Mouse (Mus musculus) layer of hippocampus, postnatal 10 days (tissue): ENCODE results near the gene Acvr2b. TPM values are rescaled to one million over a fixed set of nuclear protein-coding genes. Genes with fewer than 3 reads are reported as not detected.

ENCODE experiments used
- DNase-seq, 2 experiments: peaks; one replicate each; pipeline ENCODE4 v3.0.0; 2021; ENCODE audit warnings: low spot score in 2 of 2
- total RNA-seq, 2 experiments: library from RNA; stranded (reverse); gene quantifications; 2 replicates each; pipeline ENCODE4 v1.2.3; 2021

Acvr2b gene
- total RNA-seq, 2 experiments from 2014 or later, result 10.2 to 12.6 TPM

DNA sequence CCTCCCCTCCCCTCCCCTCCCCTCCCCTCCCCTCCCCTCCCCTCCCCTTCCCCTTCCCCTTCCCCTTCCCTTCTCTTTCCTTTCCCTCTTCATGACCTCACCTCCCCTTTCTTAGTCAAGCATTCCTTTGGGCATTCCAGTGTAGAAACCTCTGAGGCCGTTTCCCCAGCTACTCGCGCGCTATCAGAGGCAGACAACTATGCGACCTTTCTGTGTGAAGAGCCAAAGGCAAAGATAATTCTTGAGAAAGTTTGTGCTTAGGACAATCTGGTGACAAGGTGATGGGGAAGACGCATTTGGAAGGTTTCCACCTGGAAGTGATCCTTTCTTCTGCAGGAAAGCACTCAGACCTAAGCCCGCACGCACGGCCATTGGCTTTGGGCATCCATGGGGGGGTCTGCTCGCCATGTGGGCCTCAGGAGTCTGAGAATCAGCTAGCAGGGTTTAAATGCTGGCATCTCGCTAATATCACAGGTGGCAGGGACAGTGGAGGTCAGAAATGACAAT, 70.5 kb downstream of the Acvr2b start:
- no peak for DNase-seq

DNA sequence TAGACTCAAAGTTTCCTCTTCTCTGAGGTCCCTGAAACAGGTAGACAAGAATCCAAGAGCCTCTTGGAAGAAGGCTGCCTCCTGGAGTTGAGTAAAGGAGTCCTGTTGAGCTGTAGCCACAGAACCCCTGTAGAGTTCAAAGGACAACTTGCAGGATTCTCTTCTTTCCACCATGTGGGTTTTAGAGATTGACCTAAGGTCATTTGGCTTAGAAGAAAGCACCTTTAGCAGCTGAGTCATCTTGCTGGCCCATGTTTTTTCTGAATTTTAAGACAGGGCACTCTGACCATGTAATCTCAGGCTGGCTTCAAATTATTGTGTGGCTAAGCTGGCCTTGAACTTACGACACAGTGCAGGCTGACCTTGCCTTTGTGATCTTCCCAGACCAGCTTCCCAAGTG, 71.1 kb downstream of the Acvr2b start:
- DNase-seq, result no peak

DNA sequence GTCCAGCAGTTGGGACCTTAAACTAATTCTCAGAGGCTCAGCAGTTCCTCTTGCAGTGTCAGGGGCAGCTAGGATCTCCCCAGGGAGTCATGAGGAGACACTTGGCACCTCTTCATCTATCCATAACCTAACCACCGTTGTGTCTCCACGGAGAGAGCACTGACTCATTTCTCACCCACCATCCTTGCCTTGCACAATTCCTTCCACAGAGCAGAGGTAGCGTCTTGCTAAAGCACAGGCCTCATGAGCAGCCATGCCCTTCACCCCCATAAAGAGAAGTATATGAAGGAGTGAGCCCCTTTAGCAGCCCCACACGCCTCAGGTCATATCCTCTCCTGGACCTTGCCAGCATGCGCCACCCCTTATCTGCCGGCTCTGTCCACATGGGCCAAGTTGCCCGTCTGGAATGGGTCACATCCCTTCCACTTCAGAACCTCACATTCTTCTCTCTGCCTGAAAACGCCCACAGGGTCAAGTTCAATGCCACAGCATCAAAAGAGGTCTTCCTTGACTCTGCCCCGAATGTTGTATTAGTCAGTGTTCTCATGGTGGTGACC, 71.8 kb downstream of the Acvr2b start:
- no peak for DNase-seq

DNA sequence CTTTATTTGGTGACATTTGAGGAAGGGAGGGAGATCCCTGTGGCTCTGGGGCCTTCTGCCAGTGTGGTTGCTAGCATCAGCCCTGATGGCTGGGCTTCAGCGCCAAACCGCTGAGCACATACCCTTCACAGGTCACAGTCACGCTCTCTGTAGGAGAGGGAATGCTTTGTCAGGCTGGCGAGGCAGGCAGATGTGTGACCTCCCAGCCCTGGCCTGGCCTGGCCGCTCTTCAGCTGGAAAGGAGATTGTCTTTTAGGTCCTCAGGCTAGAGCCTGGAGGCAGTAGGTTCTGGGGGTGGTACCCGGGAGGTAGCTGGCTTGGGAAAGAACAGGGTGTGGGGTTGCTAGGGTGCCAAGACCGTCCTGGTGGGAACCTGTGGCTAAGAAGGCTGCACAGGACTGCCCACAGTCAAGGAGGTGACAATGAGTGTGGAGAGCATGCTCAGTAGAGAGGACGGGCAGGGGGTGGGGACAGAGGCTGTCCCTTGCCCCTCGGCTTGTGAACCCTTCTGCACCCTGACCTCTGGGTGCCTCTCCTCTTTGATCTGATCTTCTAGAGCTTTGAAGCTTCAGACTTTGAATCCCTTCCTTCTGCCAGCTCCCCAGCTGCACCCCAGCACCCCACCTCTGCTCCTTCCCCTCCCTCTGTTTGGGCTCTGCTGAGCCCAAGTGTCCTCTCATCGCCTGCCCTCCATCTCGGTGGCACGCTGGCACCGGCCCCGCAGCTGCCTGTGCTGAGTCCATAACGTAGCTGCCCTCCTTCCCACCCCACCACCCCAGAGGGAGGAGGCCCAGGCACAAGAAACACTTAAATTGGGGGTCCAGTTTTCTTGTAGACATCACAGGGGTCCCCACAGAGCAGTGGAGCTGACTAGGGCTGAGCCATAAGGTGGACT, 73.0 kb downstream of the Acvr2b start:
- no peak for DNase-seq

DNA sequence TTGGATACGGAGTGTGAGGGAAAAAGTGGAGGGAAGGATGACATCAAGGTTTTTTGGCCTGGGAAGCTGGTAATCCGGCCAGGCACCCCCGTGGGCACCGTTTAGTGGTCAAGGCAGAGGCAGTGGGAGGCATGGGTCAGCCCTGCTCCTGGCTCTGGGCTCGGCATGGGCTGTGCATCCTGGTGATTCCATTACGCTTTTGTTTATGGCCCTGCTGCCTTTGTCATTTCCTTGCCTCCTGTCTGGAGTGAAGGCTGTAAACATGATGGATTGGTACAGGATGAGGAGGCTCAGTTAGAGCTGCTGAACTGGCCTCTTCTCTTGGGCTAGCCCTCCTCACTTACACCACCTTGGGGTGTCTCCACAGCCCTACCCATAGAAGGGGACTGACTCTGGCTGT, 75.8 kb downstream of the Acvr2b start:
- no peak for DNase-seq

DNA sequence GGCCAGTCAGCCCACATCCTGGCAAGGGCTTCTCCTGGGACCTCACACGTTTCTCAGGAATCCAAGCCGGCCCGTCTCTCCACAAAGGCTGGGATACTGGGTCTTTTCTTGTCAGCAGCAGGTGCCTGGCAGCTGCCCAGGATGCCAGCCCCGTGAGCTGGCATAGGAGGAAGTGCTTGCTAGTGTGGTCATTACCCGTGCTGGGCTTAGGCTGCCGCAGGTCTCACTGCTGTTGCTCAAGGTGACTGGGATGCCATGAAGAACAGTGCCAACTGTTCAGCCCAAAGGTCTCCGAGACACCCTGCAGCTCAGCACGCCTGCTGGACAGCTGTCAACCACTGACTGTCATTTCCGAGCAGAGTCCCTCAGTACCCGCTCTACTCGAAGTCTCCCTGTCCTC, 76.4 kb downstream of the Acvr2b start:
- DNase-seq, result no peak

DNA sequence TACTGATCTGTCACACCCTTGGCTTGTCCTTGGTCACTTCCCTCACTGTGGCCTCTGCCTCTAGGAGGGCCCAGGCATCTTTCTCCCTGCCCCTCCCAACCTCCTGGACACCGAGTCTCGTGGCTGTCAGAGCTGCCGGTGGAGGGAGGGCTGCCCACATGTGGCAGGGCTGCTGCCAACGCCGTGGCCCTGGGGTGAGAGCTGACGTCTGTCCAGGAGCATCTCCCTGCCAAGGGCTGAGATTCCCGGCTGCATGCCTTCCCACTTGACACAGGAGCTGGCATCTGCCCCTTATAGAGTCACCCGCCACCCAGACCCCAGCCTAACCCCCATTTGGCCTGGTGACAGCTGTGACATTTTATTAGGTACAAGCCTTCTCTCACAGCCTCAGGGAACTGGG, 77.4 kb downstream of the Acvr2b start:
- peak in 1 of 2 experiments; percentile 30 for DNase-seq

DNA sequence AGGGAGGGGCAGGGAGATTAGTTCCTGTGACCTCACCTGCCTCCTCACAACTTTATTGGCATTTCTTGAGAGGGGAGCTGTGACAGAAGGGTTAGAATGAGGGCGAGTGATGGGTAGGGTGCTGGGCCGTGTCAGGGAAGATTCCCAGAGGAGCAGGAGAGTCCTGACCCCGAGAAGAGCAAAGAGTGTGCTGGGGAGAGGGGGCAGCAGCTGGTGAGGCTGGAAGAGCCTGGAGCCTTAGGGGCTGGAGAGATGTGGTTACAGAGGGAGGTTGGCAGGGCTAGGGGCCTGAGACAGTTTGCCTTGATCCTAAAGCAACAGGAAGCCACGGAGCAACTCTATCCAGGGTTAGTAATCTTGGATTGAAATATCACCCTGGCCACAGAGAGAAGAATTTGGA, 79.7 kb downstream of the Acvr2b start:
- DNase-seq, result no peak

DNA sequence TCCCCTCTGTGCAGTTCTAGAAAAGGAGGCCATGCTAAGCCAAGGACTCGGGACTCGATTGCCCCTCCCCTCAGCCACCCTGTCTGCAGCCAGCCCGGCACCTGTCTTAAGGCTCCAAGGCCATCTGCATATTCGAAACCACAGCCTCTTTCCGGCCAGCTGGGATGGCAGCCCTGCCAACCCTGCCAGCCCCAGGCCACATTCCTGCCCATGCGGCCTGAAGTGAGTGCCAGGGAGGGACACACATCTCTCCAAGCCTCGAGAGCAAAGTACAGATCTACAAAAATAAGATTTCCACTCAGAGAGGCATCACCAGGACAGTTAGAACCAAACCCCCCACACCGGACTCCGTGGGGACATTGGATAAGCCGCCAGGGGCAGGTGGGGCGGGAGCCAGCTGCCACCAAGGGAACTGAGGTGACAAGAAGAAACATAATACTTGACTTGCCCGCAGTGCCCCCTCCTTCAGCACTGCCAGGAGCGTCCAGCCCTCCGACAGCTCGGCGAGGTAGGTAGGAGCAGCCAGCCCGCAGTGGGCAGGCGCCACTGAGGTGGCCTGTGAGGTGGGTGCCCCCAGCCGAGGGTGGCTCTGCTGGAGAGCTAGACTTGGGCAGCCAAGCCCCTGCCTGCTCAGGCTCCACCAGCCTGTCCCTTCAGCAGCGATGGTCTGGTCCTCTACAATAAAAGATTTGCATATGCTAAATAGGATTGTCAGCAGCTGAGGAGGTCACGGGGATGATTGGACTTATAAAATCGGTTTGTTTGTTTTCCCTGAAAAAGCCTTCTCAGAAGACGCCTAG, 81.8 kb downstream of the Acvr2b start:
- no peak for DNase-seq

DNA sequence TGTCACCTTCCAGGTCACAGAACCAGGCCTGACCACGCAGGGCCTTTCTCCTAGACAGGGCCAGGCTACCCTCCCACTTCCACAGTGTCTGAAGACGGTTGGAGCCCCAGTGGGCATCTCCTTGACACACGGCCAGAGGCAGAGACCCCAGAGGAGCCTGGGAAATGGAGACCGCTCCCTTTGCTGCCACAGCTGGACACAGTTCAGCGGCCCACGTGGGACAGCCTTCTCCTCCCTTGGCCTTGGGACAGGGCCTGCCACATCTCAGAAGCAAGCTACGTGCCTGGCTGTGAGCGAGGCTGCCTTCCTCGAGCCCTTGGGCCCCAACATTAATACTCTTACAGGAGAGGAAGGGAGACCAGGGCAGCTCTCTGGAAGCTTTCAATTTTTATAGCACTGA, 82.5 kb downstream of the Acvr2b start:
- DNase-seq, result no peak

Other genes with a start within 250 kb of the Acvr2b start
- gene Acaa1b, start 245.0 kb upstream of the Acvr2b start, total RNA-seq, result 1 to 10 TPM; 2.1 to 2.5 TPM
- not detected for gene Gm47289, start 243.0 kb upstream of the Acvr2b start, total RNA-seq
- not detected for gene Slc22a13, start 193.0 kb upstream of the Acvr2b start, total RNA-seq
- 10 to 100 TPM; 37.1 to 41.5 TPM for gene Oxsr1, start 79.7 kb upstream of the Acvr2b start, total RNA-seq
- 10 to 100 TPM; 66.2 to 79.4 TPM for gene Acaa1a, start 62.4 kb upstream of the Acvr2b start, total RNA-seq
- gene Myd88, start 60.7 kb upstream of the Acvr2b start, total RNA-seq, result 1 to 10 TPM; 5.2 to 5.9 TPM
- 1 to 10 TPM; 4.4 to 4.8 TPM for gene Xylb, start 44.7 kb upstream of the Acvr2b start, total RNA-seq
- gene Slc22a14, start 36.6 kb upstream of the Acvr2b start, total RNA-seq, result not detected
- 10 to 100 TPM; 22.7 to 26.5 TPM for gene Exog, start 42.8 kb downstream of the Acvr2b start, total RNA-seq
- gene Scn5a, start 176.9 kb downstream of the Acvr2b start, total RNA-seq, result 1 to 10 TPM; 1.4 to 1.5 TPM